Mouse (Mus musculus) CH12.LX (cell line): Measurements from ENCODE around the gene Gm20661.

Experiments
- CTCF ChIP-seq, 2 experiments: IDR thresholded peaks in 1 of 2; conservative IDR thresholded peaks in 1 of 2; 2 replicates each; pipeline ENCODE4 v1.5.1; 2011 to 2012; ENCODE audit warnings: low read depth in 2 of 2, low read length in 2 of 2, improper control_type of control experiment in 1 of 2, inconsistent platforms in 1 of 2, mild to moderate bottlenecking in 1 of 2, moderate library complexity in 1 of 2
- ELF1 ChIP-seq: IDR thresholded peaks from 2 replicates; pipeline ENCODE4 v1.6.1; 2014; ENCODE audit warnings: low read depth, mild to moderate bottlenecking, inconsistent platforms, low read length, improper control_type of control experiment
- POLR2A ChIP-seq: IDR thresholded peaks from 2 replicates; pipeline ENCODE4 v1.6.1; 2011; ENCODE audit warnings: low read depth, mild to moderate bottlenecking, improper control_type of control experiment, low read length
- SIN3A ChIP-seq: IDR thresholded peaks from 2 replicates; pipeline ENCODE4 v1.6.1; 2012; ENCODE audit warnings: low read length, improper control_type of control experiment, inconsistent platforms
- SMC3 ChIP-seq: IDR thresholded peaks from 2 replicates; pipeline ENCODE4 v1.6.1; 2011; ENCODE audit warnings: low read depth, low read length, improper control_type of control experiment

- TF ChIP-seq POLR2A (no peak), SMC3 (no peak), CTCF (conservative IDR thresholded peaks at IDR 0.05 in 1 of 2, IDR thresholded peaks at IDR 0.05 in 1 of 2; ENCODE audit: low read depth in 2 of 2, low read length in 2 of 2) (no peak), ELF1 (no peak), SIN3A (no peak)
Measured at GRCm38 (mm10) chr9:107935790-107936214, 47.1 kb upstream of the Gm20661 start.
